Comparison of ENCODE assay signal across 22 mouse cellular contexts in the genomic region with DNA sequence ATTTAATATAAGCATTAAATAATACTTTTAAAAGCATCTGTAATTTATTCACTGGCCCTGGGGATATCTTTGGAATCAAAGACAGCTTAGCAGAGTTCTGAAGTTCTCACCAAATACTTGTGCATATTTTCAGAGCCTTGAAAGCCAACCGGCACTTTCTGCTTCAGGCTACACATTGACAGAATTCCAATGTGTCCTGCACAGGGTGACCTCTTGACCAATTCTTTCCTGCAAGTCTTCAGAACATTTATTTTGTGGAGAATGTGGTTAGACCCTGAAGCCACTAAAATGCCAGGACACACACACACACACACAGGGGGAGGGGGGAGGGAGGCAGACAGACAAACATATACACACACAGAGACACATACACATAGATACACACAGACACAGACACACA.
DNase-seq lines count a peak whose midpoint lies in the region; TF ChIP-seq lines count a peak whose summit lies in the region.
"Had no signal": no experiment of that assay in that cellular context is flagged by ENCODE, and none has a peak within 500 bp of the region (broad histone marks: within the 10 kb centered on the region; RNA-seq: fewer than 3 reads in every experiment).

No protein-coding gene starts in this region.

- no peaks in the 10 kb centered on the region for H3K36me3 ChIP-seq in kidney, adult 2 months (ENCODE audit: control insufficient read depth, insufficient read depth, low read length)
- H3K36me3 ChIP-seq: embryonic facial prominence, embryonic 10.5 days; hindbrain, embryonic 13.5 days; limb, embryonic 10.5 days; liver, embryonic 15.5 days; midbrain, embryonic 12.5 days; neural tube, embryonic 15.5 days had no signal

- H3K27me3 ChIP-seq in kidney, adult 2 months (replicated peaks; ENCODE audit: control insufficient read depth, insufficient read depth, low read length) = no peaks in the 10 kb centered on the region
- H3K27me3 ChIP-seq: hindbrain, embryonic 13.5 days; liver, embryonic 15.5 days; midbrain, embryonic 12.5 days; neural tube, embryonic 15.5 days had no signal

- no peak for TF ChIP-seq POLR2A in kidney, adult 2 months (IDR thresholded peaks at IDR 0.05; ENCODE audit: low read depth, low read length)

- intact Hi-C loops in gastrocnemius, postnatal 36 days (cut with DNase I) = no loop called here

- TF ChIP-seq CTCF in kidney, adult 2 months (conservative IDR thresholded peaks at IDR 0.05; ENCODE audit: insufficient read depth, insufficient read length, low read depth, low read length) = no peak

- peak overlapping the region; percentile 83 for H3K27ac ChIP-seq in kidney, adult 2 months (ENCODE audit: insufficient read depth, low read depth, low read length)
- peak overlapping the region; percentile 26; the same call in 1 of the 2 replicates for H3K27ac ChIP-seq in brown adipose tissue, adult 24 weeks (replicated peaks; ENCODE audit: low read depth, low read length)
- H3K27ac ChIP-seq: embryonic facial prominence, embryonic 10.5 days; hindbrain, embryonic 13.5 days; limb, embryonic 10.5 days; liver, embryonic 15.5 days; midbrain, embryonic 12.5 days; neural tube, embryonic 15.5 days had no signal

- no peak overlapping the region for H3K4me3 ChIP-seq in kidney, adult 2 months (ENCODE audit: insufficient read depth, low read depth, low read length)
- H3K4me3 ChIP-seq in brown adipose tissue, adult 24 weeks (ENCODE audit: insufficient read depth, low read depth, low read length) = no peak overlapping the region
- H3K4me3 ChIP-seq: embryonic facial prominence, embryonic 10.5 days; hindbrain, embryonic 13.5 days; limb, embryonic 10.5 days; liver, embryonic 15.5 days; midbrain, embryonic 12.5 days; neural tube, embryonic 15.5 days had no signal

- peak; percentile 72 for DNase-seq in kidney, adult 2 months
- no peak for DNase-seq in kidney, postnatal 4 days
- DNase-seq in 3T3-L1 (ENCODE audit: low read depth, low spot score) = peak; percentile 86
- DNase-seq in kidney, postnatal 25 days = peak; percentile 19 to 48
- no peak for DNase-seq in gastrocnemius, postnatal 36 days
- DNase-seq in urinary bladder, adult 18-20 months (ENCODE audit: low spot score in 2 of 2) = no peak
- DNase-seq: adrenal gland, postnatal 14 days; cerebellum, adult 9-10 months; forebrain, postnatal 0 days; gastrocnemius, postnatal 14 days; layer of hippocampus, adult 9-11 months; liver; lung, postnatal 10 days; thymus, adult 18-20 months; thymus, postnatal 4 days had no signal

- no peaks in the 10 kb centered on the region for H3K4me1 ChIP-seq in kidney, adult 2 months (ENCODE audit: control insufficient read depth, insufficient read depth, low read length)
- H3K4me1 ChIP-seq in brown adipose tissue, adult 24 weeks (ENCODE audit: control insufficient read depth, insufficient read depth, insufficient read length, low read length) = peaks cover 5% of the 10 kb centered on the region
- H3K4me1 ChIP-seq: liver, embryonic 15.5 days; neural tube, embryonic 15.5 days had no signal

- WGBS in kidney, adult 2 months = 19% methylated on average over 1 of the region's 1 CpGs

Comparison
In these comparisons a context has a peak if more than half of its experiments do, and no peak if none do; other contexts are left out.
1. DNase-seq: peak in kidney, adult 2 months (single experiment), 3T3-L1 (single experiment) and kidney, postnatal 25 days (2 of 2); none in kidney, postnatal 4 days (0 of 2), gastrocnemius, postnatal 36 days (0 of 2) and urinary bladder, adult 18-20 months (0 of 2).